Mouse (Mus musculus) hindbrain, embryonic 13.5 days (tissue): ENCODE data around the gene Zfhx3. TPM values are rescaled to one million over a fixed set of nuclear protein-coding genes. Genes with fewer than 3 reads are reported as not detected.

Experiments used
- ATAC-seq: fragments of 200-750 bp; cut with Nextera tagmentation; 2 replicates; pipeline ENCODE4 v1.8.0; 2017; ENCODE audit warnings: moderate TSS enrichment; ENCODE audit not compliant: low FRiP score
- H3K27ac ChIP-seq: fragments of 300-500 bp; sonication (generic); 2 replicates; pipeline ENCODE4 v1.5.1; 2015; ENCODE audit warnings: inconsistent platforms, mild to moderate bottlenecking, moderate library complexity
- H3K27me3 ChIP-seq: fragments of 300-500 bp; sonication (generic); 2 replicates; pipeline ENCODE4 v1.6.1; 2015; ENCODE audit warnings: mild to moderate bottlenecking, inconsistent platforms
- H3K36me3 ChIP-seq: fragments of 300-500 bp; sonication (generic); 2 replicates; pipeline ENCODE4 v1.6.1; 2015; ENCODE audit warnings: mild to moderate bottlenecking, inconsistent platforms
- H3K4me1 ChIP-seq: fragments of 300-500 bp; sonication (generic); replicated peaks from 2 replicates; pipeline ENCODE4 v1.6.1; 2015; ENCODE audit warnings: inconsistent platforms
- H3K4me2 ChIP-seq: fragments of 300-500 bp; sonication (generic); 2 replicates; pipeline ENCODE4 v1.6.1; 2015; ENCODE audit warnings: inconsistent platforms, mild to moderate bottlenecking, moderate library complexity
- H3K4me3 ChIP-seq: fragments of 300-500 bp; sonication (generic); 2 replicates; pipeline ENCODE4 v1.5.1; 2015; ENCODE audit warnings: mild to moderate bottlenecking, inconsistent platforms
- H3K9ac ChIP-seq: fragments of 300-500 bp; sonication (generic); 2 replicates; pipeline ENCODE4 v1.6.1; 2015; ENCODE audit warnings: mild to moderate bottlenecking, inconsistent platforms
- H3K9me3 ChIP-seq: fragments of 300-500 bp; sonication (generic); 2 replicates; pipeline ENCODE4 v1.6.1; 2016; ENCODE audit warnings: inconsistent platforms
- WGBS: fragments of 180-500 bp; shearing (Covaris S2); methylation state at CpG from one replicate; pipeline ENCODE4 v1.1.7; 2015; 5-methylcytosine and 5-hydroxymethylcytosine counted together
- polyA plus RNA-seq: library from polyadenylated mRNA; unstranded; fragments of >200 nt; fragmentation: Nextera tagmentation; extraction: Ambion mirVana; gene quantifications from 2 replicates; pipeline ENCODE4 v1.2.1, GENCODE M21; 2015

Zfhx3 gene
- polyA plus RNA-seq, 1 experiment from 2014 or later: 36.9 TPM

DNA sequence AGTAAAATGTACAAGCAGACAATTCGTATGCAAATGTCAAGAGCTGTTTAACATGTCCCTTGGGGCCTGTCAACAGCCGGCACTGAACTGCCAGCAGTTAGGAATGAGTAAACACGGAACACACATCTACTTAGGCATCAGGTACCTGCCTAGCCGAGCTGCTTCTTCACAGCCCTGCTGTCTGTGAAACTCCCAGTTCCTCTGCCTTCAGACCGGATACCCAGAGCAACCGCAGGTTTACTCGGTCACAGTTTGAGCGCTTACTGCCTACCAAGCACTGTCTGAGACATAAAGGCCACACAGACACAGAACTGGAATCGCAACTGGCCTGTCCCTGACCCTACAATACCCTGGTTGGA lies 652.6 kb downstream of the Zfhx3 start:
- H3K4me2 ChIP-seq: no peak overlapping the region
- 45% methylated on average over 9 of the region's 9 CpGs for WGBS
- no peaks in the 10 kb centered on the region for H3K36me3 ChIP-seq
- H3K9me3 ChIP-seq: no peaks in the 10 kb centered on the region
- peaks cover 35% of the 10 kb centered on the region for H3K27me3 ChIP-seq
- no peak overlapping the region for H3K9ac ChIP-seq
- H3K4me3 ChIP-seq: no peak overlapping the region
- ATAC-seq: no peak
- H3K27ac ChIP-seq: no peak overlapping the region
- H3K4me1 ChIP-seq: peaks cover 24% of the 10 kb centered on the region

DNA sequence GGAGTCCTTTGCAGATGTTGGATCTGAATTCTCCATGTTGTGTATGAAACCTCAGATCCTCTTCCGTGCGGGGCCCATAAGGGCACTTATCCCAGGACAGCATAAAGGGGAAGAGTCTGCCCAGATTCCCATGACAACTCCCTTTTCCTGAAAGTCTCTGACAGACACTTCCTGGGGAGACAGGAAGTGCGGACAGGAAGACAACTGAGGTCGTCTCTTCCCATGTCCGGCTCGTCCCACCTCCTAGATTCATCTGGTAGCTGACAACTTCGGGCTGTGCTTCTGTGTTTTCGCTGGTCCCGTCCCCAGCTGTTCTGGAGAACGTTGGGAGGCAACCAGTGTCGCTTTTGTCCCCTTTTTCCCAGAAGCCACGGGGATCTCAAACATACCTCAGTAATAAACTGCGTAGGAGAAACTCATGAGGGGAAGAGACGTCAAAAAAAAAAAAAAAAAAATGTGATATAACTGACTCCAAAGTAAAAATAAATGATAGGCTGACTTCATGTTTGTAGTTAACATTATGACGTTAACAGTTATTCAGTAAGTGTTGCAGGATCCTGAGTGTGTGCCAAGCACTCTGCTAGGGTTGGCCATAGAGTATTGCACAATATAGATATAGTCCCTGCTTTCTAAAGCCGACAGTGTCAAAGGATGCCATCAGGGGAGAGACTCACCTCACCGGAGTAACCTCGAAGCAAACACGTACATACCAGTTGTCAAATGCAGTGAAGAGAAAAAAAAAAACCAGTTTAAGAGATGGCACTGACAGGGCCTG lies 653.5 kb downstream of the Zfhx3 start:
- no peaks in the 10 kb centered on the region for H3K9me3 ChIP-seq
- peaks cover 24% of the 10 kb centered on the region for H3K4me1 ChIP-seq
- ATAC-seq: no peak
- H3K4me2 ChIP-seq: no peak overlapping the region
- H3K4me3 ChIP-seq: no peak overlapping the region
- peaks cover 35% of the 10 kb centered on the region for H3K27me3 ChIP-seq
- H3K36me3 ChIP-seq: no peaks in the 10 kb centered on the region
- WGBS: 89% methylated on average over 19 of the region's 19 CpGs
- H3K9ac ChIP-seq: no peak overlapping the region
- H3K27ac ChIP-seq: no peak overlapping the region

DNA sequence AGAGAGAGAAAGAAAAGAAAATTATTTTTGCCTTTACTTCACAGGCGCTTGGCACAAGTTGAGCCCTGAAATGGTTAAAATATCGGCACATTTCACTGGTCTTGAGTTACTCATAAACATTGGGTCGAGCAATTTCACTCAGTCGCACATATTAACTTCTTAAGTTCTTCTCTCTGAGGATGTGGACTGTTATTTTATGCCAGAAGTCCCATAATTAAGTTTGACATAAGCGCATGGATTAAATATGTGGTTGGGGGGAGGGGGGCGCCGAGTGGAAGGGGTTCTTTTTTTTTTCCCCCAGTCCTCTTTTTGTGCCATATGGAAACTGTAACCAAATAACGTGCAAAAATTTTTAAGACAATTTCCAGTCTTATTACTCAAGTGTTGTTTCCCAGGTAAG lies 656.6 kb downstream of the Zfhx3 start:
- H3K4me2 ChIP-seq: no peak overlapping the region
- peaks cover 12% of the 10 kb centered on the region for H3K4me1 ChIP-seq
- H3K36me3 ChIP-seq: no peaks in the 10 kb centered on the region
- peaks cover 24% of the 10 kb centered on the region; the same call in 1 of the 2 replicates for H3K27me3 ChIP-seq
- no peak overlapping the region for H3K27ac ChIP-seq
- H3K4me3 ChIP-seq: no peak overlapping the region
- no peaks in the 10 kb centered on the region; the same call in 1 of the 2 replicates for H3K9me3 ChIP-seq
- H3K9ac ChIP-seq: no peak overlapping the region
- no peak for ATAC-seq
- WGBS: 80% methylated on average over 8 of the region's 8 CpGs

DNA sequence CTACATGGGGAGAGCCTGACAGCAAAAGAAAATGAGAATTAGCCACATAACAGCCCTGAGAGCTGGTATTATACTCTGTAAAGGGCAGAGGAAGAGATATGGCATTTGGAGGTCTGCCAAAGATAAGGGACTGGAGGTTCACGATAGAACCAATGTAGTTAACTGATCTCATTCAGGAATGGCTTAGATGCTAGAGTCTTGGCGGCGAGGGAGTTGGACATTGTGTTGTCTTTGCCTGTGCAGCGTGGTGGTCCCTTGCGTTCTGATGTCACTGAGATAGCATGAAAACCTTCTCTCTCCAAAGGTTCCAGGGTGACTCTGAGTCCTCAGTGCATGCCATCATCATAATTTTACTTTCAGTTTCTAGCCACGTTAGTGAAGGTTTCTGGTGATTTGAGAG lies 657.1 kb downstream of the Zfhx3 start:
- no peak overlapping the region for H3K9ac ChIP-seq
- WGBS: 93% methylated on average over 6 of the region's 6 CpGs
- no peak overlapping the region for H3K4me3 ChIP-seq
- H3K4me1 ChIP-seq: peaks cover 7% of the 10 kb centered on the region
- H3K36me3 ChIP-seq: no peaks in the 10 kb centered on the region
- no peak for ATAC-seq
- peaks cover 20% of the 10 kb centered on the region; the same call in 1 of the 2 replicates for H3K27me3 ChIP-seq
- H3K9me3 ChIP-seq: no peaks in the 10 kb centered on the region; the same call in 1 of the 2 replicates
- no peak overlapping the region for H3K27ac ChIP-seq
- H3K4me2 ChIP-seq: no peak overlapping the region

DNA sequence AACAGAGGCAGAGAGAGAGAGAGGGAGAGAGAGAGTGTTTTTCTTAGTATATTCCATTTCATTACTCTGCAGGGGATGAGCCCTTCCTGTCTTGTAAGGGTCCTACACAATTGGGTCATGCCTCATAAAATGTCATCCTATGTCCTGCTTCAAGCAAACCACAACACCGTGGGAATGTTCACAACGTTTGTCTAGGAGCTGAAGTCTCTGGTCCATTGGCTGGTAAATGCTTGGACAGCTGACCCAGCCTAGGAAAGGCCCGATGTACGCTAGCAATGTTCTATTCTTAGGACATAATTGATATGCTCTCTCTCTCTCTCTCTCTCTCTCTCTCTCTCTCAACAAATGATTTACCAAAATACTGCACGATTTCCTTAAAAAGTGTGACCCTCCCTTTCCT lies 666.2 kb downstream of the Zfhx3 start:
- H3K9me3 ChIP-seq: no peaks in the 10 kb centered on the region
- no peak for ATAC-seq
- 81% methylated on average over 5 of the region's 5 CpGs for WGBS

DNA sequence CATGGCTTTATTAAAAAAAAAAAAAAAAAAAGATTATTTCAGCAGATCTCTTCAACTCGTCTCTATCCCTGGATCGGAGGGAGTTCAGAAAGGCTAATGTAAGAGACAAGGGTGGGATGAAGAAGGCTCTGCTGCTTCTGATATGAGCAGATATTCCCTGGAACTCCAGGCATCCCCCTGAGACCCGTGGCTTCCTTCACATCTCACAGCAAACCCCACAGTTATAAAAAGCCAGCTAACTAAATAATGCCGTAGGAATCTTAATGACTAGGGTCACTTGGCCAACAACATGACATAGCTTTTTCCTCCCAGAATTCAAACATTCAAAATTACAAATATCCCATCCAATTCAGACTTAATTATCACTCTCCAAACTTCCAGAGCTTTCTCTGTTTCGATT lies 666.7 kb downstream of the Zfhx3 start:
- 0 out of 2 replicates have a peak, but pooled peaks cover 4% of the 10 kb centered on the region for H3K27me3 ChIP-seq
- no peak overlapping the region for H3K4me3 ChIP-seq
- 78% methylated on average over 5 of the region's 5 CpGs for WGBS
- no peak overlapping the region for H3K9ac ChIP-seq
- H3K4me2 ChIP-seq: no peak overlapping the region
- no peaks in the 10 kb centered on the region for H3K36me3 ChIP-seq
- H3K9me3 ChIP-seq: no peaks in the 10 kb centered on the region
- no peak for ATAC-seq
- H3K4me1 ChIP-seq: peaks cover 11% of the 10 kb centered on the region; the same call in 1 of the 2 replicates
- H3K27ac ChIP-seq: no peak overlapping the region

More for the DNA sequence above, 666.2 kb downstream of the Zfhx3 start:
- no peak overlapping the region for H3K4me2 ChIP-seq
- H3K4me1 ChIP-seq: peaks cover 11% of the 10 kb centered on the region; the same call in 1 of the 2 replicates
- 0 out of 2 replicates have a peak, but pooled peaks cover 5% of the 10 kb centered on the region for H3K27me3 ChIP-seq
- no peak overlapping the region for H3K4me3 ChIP-seq
- H3K36me3 ChIP-seq: no peaks in the 10 kb centered on the region
- no peak overlapping the region for H3K27ac ChIP-seq
- no peak overlapping the region for H3K9ac ChIP-seq

DNA sequence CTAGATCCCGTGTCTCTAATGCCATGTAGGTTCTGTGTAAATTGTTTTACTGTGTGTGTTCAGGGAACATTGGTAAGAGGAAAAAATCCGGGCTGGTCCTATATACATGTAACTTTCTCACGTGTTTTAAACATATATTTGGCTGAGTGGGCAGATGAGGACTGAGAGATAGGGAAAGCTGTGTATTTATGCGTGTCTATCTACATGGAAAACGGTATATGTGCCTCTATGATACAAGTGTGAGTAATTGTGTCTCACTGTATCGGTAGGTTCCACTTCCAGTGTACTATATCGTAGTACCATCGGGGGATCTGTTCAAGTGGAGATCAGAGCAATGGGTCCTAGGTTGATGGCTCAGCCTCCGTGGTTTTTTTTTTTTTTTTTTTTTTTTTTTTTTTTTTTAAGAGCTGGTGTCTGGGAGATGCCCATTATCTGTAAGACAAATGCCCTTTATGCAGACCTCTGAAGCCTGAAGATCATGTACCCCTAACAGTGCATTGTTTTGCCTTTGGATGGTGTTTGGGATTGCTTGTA lies 668.8 kb downstream of the Zfhx3 start:
- H3K4me2 ChIP-seq: no peak overlapping the region
- no peak overlapping the region for H3K9ac ChIP-seq
- no peaks in the 10 kb centered on the region for H3K9me3 ChIP-seq
- 90% methylated on average over 9 of the region's 9 CpGs for WGBS
- peaks cover 11% of the 10 kb centered on the region; the same call in 1 of the 2 replicates for H3K4me1 ChIP-seq
- H3K36me3 ChIP-seq: no peaks in the 10 kb centered on the region
- ATAC-seq: no peak
- no peak overlapping the region for H3K4me3 ChIP-seq
- H3K27me3 ChIP-seq: 0 out of 2 replicates have a peak, but pooled peaks cover 4% of the 10 kb centered on the region
- H3K27ac ChIP-seq: no peak overlapping the region

DNA sequence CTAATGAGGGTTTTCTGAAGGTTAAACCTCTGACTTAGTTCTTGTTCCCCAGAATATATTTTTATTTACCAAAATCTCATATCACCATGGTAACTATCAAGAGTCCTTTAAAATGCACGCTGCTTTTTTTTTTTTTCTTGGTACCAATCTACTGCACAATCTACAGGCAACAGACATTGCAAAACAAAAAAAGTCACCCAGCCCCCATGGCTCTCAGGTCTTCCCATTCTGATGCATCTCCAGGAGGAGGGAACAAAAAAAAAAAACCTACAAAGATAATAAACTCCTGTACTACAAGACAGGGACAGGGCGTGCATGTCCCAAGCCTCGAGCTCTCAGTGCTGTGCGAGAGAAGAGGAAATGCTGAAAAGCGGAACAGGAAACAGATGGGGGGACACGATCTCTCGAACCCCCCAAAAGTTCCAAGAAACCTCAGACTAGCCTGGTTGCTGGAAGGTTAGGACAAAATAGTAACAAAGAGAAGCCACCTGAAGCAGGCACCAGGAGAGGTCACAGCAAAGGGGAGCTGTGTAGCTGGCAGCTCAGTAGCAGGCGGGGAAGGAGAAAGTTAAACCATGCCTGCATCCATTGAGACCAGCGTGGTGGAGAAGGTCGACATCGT lies 669.5 kb downstream of the Zfhx3 start:
- Histone ChIP-seq H3K36me3 (no peaks in the 10 kb centered on the region), H3K4me3 (no peak overlapping the region), H3K4me1 (peaks cover 11% of the 10 kb centered on the region; the same call in 1 of the 2 replicates), H3K4me2 (no peak overlapping the region), H3K9me3 (no peaks in the 10 kb centered on the region), H3K27me3 (0 out of 2 replicates have a peak, but pooled peaks cover 4% of the 10 kb centered on the region), H3K27ac (no peak overlapping the region), H3K9ac (no peak overlapping the region)
- WGBS: 68% methylated on average over 11 of the region's 11 CpGs
- ATAC-seq: no peak

DNA sequence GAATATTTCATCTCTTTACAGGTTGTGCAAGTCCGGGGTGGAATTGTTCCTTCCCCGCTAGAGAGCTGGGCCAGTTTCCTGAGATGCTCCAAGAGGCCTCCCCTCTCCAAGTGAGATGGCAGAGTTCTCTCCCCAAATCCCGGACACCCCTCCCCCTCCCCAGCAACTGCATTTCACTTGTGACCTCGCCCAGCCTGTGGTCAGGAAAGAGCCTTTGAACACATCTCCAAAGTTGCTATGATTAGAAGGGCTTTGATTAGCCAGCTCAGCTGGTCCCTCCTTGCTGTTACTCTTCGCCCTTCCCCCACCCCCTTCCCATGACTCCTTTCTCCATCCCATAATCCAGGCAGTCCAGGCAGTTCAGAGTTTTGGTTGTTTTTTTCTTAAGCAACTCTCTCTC lies 670.4 kb downstream of the Zfhx3 start:
- Histone ChIP-seq H3K36me3 (no peaks in the 10 kb centered on the region), H3K4me1 (peaks cover 11% of the 10 kb centered on the region; the same call in 1 of the 2 replicates), H3K4me2 (no peak overlapping the region), H3K9ac (no peak overlapping the region), H3K9me3 (no peaks in the 10 kb centered on the region), H3K27me3 (0 out of 2 replicates have a peak, but pooled peaks cover 4% of the 10 kb centered on the region), H3K27ac (no peak overlapping the region), H3K4me3 (no peak overlapping the region)
- no peak for ATAC-seq
- 40% methylated on average over 5 of the region's 5 CpGs for WGBS

DNA sequence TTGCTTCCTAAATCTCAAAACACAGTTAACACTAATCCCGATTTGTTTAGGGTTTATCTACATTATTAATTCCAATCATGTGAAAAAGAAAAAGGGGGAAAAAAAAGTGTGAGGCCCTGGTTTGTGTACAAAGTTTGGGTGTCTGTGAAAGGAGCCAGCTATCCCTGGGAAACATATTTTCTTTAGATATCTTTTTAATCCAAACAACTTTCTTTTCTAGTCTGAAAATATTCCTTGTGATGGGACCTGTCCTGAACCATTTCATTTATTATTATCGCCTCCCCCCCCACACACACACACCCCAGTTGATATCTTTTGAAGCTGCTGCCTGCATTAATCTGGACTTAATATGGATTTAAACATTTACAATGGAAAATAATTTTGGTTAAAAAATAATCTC lies 670.8 kb downstream of the Zfhx3 start:
- Histone ChIP-seq H3K9me3 (no peaks in the 10 kb centered on the region), H3K9ac (no peak overlapping the region), H3K4me3 (no peak overlapping the region), H3K36me3 (no peaks in the 10 kb centered on the region), H3K27me3 (0 out of 2 replicates have a peak, but pooled peaks cover 4% of the 10 kb centered on the region), H3K4me2 (no peak overlapping the region), H3K27ac (no peak overlapping the region), H3K4me1 (peaks cover 11% of the 10 kb centered on the region; the same call in 1 of the 2 replicates)
- ATAC-seq: no peak
- WGBS: 74% methylated on average over 2 of the region's 2 CpGs

DNA sequence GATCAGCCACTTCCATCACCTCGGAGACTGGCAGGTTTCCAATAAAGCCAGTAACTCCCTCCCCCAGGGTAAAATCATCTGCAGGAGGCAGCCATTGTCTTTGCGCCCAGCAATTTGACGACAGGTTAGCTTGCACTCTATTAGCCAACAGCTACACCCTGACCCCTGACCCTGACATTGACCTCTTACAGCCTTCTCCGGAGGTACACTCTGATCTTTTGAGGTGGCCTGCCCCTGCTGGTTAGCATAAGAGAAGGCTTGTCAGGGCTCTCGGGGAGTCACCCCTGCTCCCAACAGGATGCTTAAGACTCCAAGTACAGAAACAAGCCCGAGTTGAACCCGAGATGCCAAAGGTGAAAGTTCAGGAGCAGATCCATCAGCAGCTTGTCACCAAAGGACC lies 678.9 kb downstream of the Zfhx3 start:
- H3K27me3 ChIP-seq: 0 out of 2 replicates have a peak, but pooled peaks cover 3% of the 10 kb centered on the region
- no peak overlapping the region for H3K27ac ChIP-seq
- H3K9ac ChIP-seq: no peak overlapping the region
- no peak overlapping the region for H3K4me2 ChIP-seq
- H3K36me3 ChIP-seq: no peaks in the 10 kb centered on the region
- 21% methylated on average over 7 of the region's 7 CpGs for WGBS
- no peaks in the 10 kb centered on the region for H3K9me3 ChIP-seq
- 0 out of 2 replicates have a peak, but pooled peaks cover 6% of the 10 kb centered on the region for H3K4me1 ChIP-seq
- no peak overlapping the region for H3K4me3 ChIP-seq
- ATAC-seq: no peak

DNA sequence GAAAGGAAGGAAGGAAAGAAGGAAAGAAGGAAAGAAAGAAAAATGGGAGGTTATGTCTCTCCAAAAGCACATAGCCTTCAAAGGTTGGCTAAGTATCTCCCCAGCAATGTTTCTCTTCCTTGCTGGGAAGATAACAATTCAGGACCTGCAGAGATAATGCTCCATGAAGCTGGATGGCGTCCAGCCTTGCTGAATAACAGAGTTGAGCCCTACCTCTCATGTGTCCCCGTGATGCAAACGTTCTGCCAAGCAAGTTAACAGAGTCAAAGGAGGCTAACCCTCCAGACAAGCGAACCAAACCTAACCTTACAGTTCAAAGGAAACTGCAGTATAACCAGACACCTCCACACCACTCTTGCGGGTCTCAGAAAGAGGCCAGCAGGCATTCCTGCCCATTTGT lies 681.2 kb downstream of the Zfhx3 start:
- Histone ChIP-seq H3K9me3 (no peaks in the 10 kb centered on the region), H3K4me3 (no peak overlapping the region), H3K36me3 (no peaks in the 10 kb centered on the region), H3K27me3 (0 out of 2 replicates have a peak, but pooled peaks cover 3% of the 10 kb centered on the region), H3K4me2 (no peak overlapping the region), H3K9ac (no peak overlapping the region), H3K4me1 (0 out of 2 replicates have a peak, but pooled peaks cover 6% of the 10 kb centered on the region), H3K27ac (no peak overlapping the region)
- 67% methylated on average over 5 of the region's 5 CpGs for whole genome bisulfite sequencing
- no peak for ATAC-seq
